Mouse (Mus musculus) lung, embryonic 14.5 days (tissue): ENCODE data around the gene Hist2h3c2. TPM values are rescaled to one million over a fixed set of nuclear protein-coding genes. Genes with fewer than 3 reads are reported as not detected.

Experiments
- ATAC-seq: fragments of 200-750 bp; cut with Nextera tagmentation; 2 replicates; pipeline ENCODE4 v1.8.0; 2017; ENCODE audit warnings: mild to moderate bottlenecking, moderate TSS enrichment, moderate library complexity; ENCODE audit not compliant: insufficient read depth
- DNase-seq: peaks from one replicate; pipeline ENCODE4 v3.0.0-alpha.2; 2015
- H3K27ac ChIP-seq: fragments of 300-500 bp; sonication (generic); 2 replicates; pipeline ENCODE4 v1.5.1; 2014; ENCODE audit warnings: low read depth, mild to moderate bottlenecking, moderate library complexity
- H3K27me3 ChIP-seq: fragments of 300-500 bp; sonication (generic); 2 replicates; pipeline ENCODE4 v1.6.1; 2014; ENCODE audit warnings: low read length, control low read depth; ENCODE audit not compliant: insufficient read depth
- H3K36me3 ChIP-seq: fragments of 300-500 bp; sonication (generic); 2 replicates; pipeline ENCODE4 v1.6.1; 2014; ENCODE audit warnings: control low read depth; ENCODE audit not compliant: insufficient read depth
- H3K4me1 ChIP-seq: fragments of 300-500 bp; sonication (generic); 2 replicates; pipeline ENCODE4 v1.6.1; 2014; ENCODE audit warnings: antibody characterized with exemption, control low read depth; ENCODE audit not compliant: insufficient read depth
- H3K4me2 ChIP-seq: fragments of 300-500 bp; sonication (generic); 2 replicates; pipeline ENCODE4 v1.6.1; 2014; ENCODE audit warnings: mild to moderate bottlenecking
- H3K4me3 ChIP-seq: fragments of 300-500 bp; sonication (generic); 2 replicates; pipeline ENCODE4 v1.5.1; 2014; ENCODE audit warnings: low read depth, low read length
- H3K9ac ChIP-seq: fragments of 300-500 bp; sonication (generic); 2 replicates; pipeline ENCODE4 v1.6.1; 2014
- H3K9me3 ChIP-seq: fragments of 300-500 bp; sonication (generic); 2 replicates; pipeline ENCODE4 v1.6.1; 2016; ENCODE audit warnings: low read depth, low read length, control low read depth
- CTCF ChIP-seq: IDR thresholded peaks from 2 replicates; pipeline ENCODE4 v1.5.1; 2016; ENCODE audit warnings: antibody characterized with exemption, low read depth
- WGBS: fragments of 180-500 bp; shearing (Covaris S2); extraction: QIAGEN DNeasy Blood & Tissue Kit; methylation state at CpG from one replicate; pipeline ENCODE4 v1.1.7; 2014; 5-methylcytosine and 5-hydroxymethylcytosine counted together
- polyA plus RNA-seq: library from polyadenylated mRNA; unstranded; fragments of >200 nt; fragmentation: Nextera tagmentation; extraction: Ambion mirVana; gene quantifications from 2 replicates; pipeline ENCODE4 v1.2.1, GENCODE M21; 2014

The Hist2h3c2 gene
- polyA plus RNA-seq, 1 experiment from 2014 or later: 14.4 TPM

DNA sequence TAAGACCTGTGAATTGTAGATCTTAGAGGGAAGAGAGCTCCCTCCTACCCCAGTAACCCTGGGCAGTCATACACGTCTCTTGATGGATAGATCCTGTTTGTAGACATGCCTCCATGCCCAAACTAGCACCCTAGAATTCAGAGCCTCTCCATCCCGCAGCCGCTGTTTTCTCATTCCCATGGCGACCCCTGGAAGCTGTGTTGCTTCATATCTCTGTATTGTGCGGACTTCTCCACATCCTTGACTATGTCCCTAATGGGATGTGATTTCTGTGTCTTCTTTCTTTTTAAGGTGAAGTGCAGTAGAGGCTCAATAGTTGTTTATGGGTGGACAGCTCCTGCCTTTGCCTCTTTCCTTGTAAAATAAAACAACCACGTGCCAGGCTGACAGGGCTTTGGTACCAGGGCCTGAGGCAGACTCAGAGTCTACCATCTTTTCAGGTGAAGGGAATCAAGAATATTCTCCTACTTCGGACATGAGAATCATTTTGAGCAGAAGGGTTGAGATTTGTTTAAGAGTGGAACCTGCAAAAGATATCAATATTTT lies 25.6 kb upstream of the Hist2h3c2 start:
- H3K9me3 ChIP-seq: no peaks in the 10 kb centered on the region
- peak overlapping the region; percentile 80 for H3K9ac ChIP-seq
- H3K27ac ChIP-seq: peak overlapping the region; percentile 99
- H3K36me3 ChIP-seq: no peaks in the 10 kb centered on the region
- H3K4me1 ChIP-seq: peaks cover 9% of the 10 kb centered on the region
- H3K4me3 ChIP-seq: peak overlapping the region; percentile 60; the same call in 1 of the 2 replicates
- TF ChIP-seq CTCF: no peak
- peak; percentile 45 for DNase-seq
- no peaks in the 10 kb centered on the region for H3K27me3 ChIP-seq
- peak overlapping the region; percentile 85 for H3K4me2 ChIP-seq
- 59% methylated on average over 7 of the region's 7 CpGs for WGBS
- ATAC-seq: no peak

- 0 out of 2 replicates have a peak, but pooled peaks have one; percentile 15 for ATAC-seq
Measured at GRCm38 (mm10) chr3:96263558-96264403, 24.9 kb upstream of the Hist2h3c2 start.

GRCm38 (mm10) chr3:96262979-96263550 lies 24.1 kb upstream of the Hist2h3c2 start, which contains the start of gene Hist2h4:
TSS of gene Hist2h4 (minus strand) at chr3:96263311.
- Histone ChIP-seq H3K36me3 (no peaks in the 10 kb centered on the region), H3K9me3 (no peaks in the 10 kb centered on the region), H3K4me1 (peaks cover 9% of the 10 kb centered on the region), H3K27ac (peak within 1 kb of the TSS; percentile 99), H3K4me3 (peak within 1 kb of the TSS; percentile 60), H3K9ac (peak within 1 kb of the TSS; percentile 80), H3K27me3 (no peaks in the 10 kb centered on the region), H3K4me2 (peak within 1 kb of the TSS; percentile 85)
- under 1% methylated on average over 40 of the region's 40 CpGs for WGBS
- ATAC-seq (peak; percentile 89), DNase-seq (peak; percentile 99)
- peak; percentile 50 for TF ChIP-seq CTCF

More at GRCm38 (mm10) chr3:96263558-96264403, 24.9 kb upstream of the Hist2h3c2 start:
- Histone ChIP-seq H3K27me3 (no peaks in the 10 kb centered on the region), H3K4me1 (peaks cover 9% of the 10 kb centered on the region), H3K4me2 (peak overlapping the region; percentile 85), H3K4me3 (peak overlapping the region; percentile 60), H3K9ac (peak overlapping the region; percentile 80), H3K27ac (peak overlapping the region; percentile 99), H3K9me3 (no peaks in the 10 kb centered on the region), H3K36me3 (no peaks in the 10 kb centered on the region)
- no peak for TF ChIP-seq CTCF
- no peak for DNase-seq
- 6% methylated on average over 27 of the region's 27 CpGs for WGBS

DNA sequence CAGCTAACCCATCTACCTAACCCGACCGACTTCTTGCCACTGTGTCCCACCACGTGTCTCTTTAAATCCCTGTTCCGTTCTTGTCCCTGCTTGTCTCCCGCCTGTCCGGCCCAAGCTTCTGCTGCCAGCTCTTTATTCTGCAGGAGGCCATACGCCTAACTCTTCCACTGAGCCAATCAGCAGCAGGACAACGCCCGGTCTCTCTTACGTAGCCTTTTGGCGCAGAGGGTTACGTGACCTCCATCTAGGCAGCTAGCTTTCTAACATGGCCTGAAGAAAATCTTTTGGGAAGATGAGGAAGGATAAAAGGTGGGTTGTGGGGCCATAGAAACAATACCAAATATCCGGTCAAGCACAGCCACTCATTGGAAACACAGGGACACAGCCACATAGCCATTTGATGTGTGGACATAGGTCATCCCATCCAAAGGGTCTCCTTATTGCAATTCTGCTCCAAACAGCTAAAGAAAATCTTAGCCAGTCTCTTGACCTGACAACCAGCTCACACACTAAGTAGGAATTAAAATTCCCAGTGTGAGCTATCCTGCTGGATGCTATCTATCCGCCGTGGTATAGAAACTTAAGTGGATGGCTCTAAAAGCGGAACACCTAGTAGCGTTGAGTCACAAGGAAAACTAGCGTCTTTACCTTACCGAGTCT lies 23.4 kb upstream of the Hist2h3c2 start:
- WGBS: under 1% methylated on average over 19 of the region's 19 CpGs
- TF ChIP-seq CTCF: no peak
- ATAC-seq (peak; percentile 89), DNase-seq (peak; percentile 94)
- peak overlapping the region; percentile 85 for H3K4me2 ChIP-seq
- peak overlapping the region; percentile 76 for H3K9ac ChIP-seq
- peak overlapping the region; percentile 60 for H3K4me3 ChIP-seq
- peaks cover 6% of the 10 kb centered on the region; the same call in 1 of the 2 replicates for H3K4me1 ChIP-seq
- H3K9me3 ChIP-seq: no peaks in the 10 kb centered on the region
- H3K27ac ChIP-seq: peak overlapping the region; percentile 99
- H3K27me3 ChIP-seq: no peaks in the 10 kb centered on the region
- H3K36me3 ChIP-seq: no peaks in the 10 kb centered on the region

- peak overlapping the region; percentile 60 for H3K4me3 ChIP-seq
Measured at GRCm38 (mm10) chr3:96261623-96262022, 22.7 kb upstream of the Hist2h3c2 start.

GRCm38 (mm10) chr3:96260220-96260619 lies 21.3 kb upstream of the Hist2h3c2 start:
- 87% methylated on average over 5 of the region's 5 CpGs for WGBS
- Histone ChIP-seq H3K4me3 (no peak overlapping the region), H3K9me3 (no peaks in the 10 kb centered on the region), H3K4me1 (peaks cover 3% of the 10 kb centered on the region; the same call in 1 of the 2 replicates), H3K27ac (no peak overlapping the region), H3K4me2 (no peak overlapping the region), H3K9ac (no peak overlapping the region), H3K27me3 (no peaks in the 10 kb centered on the region), H3K36me3 (no peaks in the 10 kb centered on the region)
- ATAC-seq: no peak
- TF ChIP-seq CTCF: no peak
- no peak for DNase-seq

More at GRCm38 (mm10) chr3:96261623-96262022, 22.7 kb upstream of the Hist2h3c2 start:
- Histone ChIP-seq H3K4me1 (peaks cover 3% of the 10 kb centered on the region; the same call in 1 of the 2 replicates), H3K27ac (peak overlapping the region; percentile 99), H3K36me3 (no peaks in the 10 kb centered on the region), H3K9ac (peak overlapping the region; percentile 76), H3K4me2 (peak overlapping the region; percentile 85), H3K9me3 (no peaks in the 10 kb centered on the region), H3K27me3 (no peaks in the 10 kb centered on the region)
- DNase-seq: peak; percentile 13
- 0 out of 2 replicates have a peak, but pooled peaks have one; percentile 7 for TF ChIP-seq CTCF
- 41% methylated on average over 3 of the region's 3 CpGs for WGBS
- no peak for ATAC-seq
